Mouse (Mus musculus): ENCODE data around the gene Tram2.

DNA sequence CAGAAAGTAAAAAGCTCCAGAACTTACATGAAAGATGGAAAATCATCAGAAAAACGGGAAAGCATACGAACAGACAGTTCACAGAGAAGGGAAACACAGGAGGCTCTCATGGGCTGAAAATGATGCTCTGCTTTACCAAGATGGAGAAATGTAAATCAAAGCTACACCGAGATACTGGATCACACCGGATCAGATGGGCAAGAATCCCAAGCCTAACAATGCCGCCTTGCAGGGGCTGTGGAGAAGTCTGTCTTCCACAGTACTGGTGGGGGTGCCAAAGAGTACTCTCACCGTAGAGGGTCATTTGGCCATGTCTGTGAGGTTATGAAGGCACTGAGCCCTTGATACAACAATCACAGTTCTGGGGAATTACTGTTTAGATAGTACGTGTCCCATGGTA lies 52.5 kb downstream of the Tram2 start:
- TF ChIP-seq CTCF (IDR thresholded peaks at IDR 0.05; ENCODE audit: control insufficient read depth, insufficient read depth, low read length) (no peak), POLR2A (IDR thresholded peaks at IDR 0.05; ENCODE audit: borderline replicate concordance, control insufficient read depth, low read depth, low read length) (no peak)

All from bone marrow, adult 2 months (tissue).